Mouse (Mus musculus) left cerebral cortex, postnatal 36 days (tissue): ENCODE data around the gene Lrp10. TPM values are rescaled to one million over a fixed set of nuclear protein-coding genes. Genes with fewer than 3 reads are reported as not detected.

Source experiments
- DNase-seq, 2 experiments: peaks; one replicate each; pipeline ENCODE4 v3.0.0; 2021 to 2022; ENCODE audit warnings: low spot score in 2 of 2, mixed read lengths in 1 of 2
- intact Hi-C: fragments of 180-260 bp; cut with DNase I; formaldehyde crosslinking; loops from one replicate; pipeline ENCODE4 v1.15.1; 2025
- total RNA-seq, 2 experiments: library from RNA; stranded (reverse); gene quantifications; 2 replicates each; pipeline ENCODE4 v1.2.3; 2021

Lrp10 gene
- total RNA-seq, 2 experiments from 2014 or later: 24.1 to 24.4 TPM

GRCm38 (mm10) chr14:54499330-54499729 is 35.4 kb downstream of the Lrp10 start:
- DNase-seq: no peak
- intact Hi-C loops: loop anchor here (10.0 kb wide), 1 partner anchor 435 kb away; no protein-coding TSS in a partner anchor

DNA sequence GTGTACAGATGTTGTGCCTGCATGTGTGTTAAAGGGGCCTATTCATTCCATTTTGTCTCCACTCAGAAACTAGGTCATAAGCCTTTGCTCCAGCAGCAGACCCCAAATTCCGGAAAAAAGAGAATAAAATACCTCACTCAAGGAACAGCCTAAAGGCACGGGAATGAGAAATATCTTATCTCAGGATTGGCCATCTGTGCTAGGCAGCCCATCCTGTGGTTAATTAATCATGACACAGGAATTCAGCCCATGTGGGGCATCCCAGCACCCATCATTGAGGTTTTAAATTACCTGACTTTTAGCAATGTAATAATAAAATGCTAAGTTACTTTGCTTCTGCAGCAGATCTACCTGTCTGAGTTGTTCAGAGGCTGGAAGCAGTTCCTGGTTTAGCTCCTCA is 37.4 kb downstream of the Lrp10 start:
- intact Hi-C loops: no loop called here
- DNase-seq: no peak

DNA sequence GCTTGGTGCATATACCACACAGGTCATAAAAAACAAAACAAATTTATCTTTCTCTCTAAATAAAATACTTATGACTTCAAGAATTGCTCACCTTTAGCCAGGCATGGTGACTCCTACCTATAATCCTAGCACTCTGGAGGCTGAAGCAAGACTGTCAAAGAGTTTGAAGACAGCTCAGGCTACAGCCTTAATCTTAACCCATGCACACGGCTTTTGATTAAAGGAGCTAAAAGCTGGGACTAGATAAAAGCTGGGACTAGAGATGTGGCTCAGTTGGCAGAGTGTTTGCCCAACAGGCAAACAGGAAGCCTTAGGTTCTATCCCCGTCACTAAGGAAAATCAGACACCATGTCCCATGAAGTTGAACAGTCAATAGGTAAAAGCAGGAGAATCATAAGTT is 39.2 kb downstream of the Lrp10 start:
- intact Hi-C loops: no loop called here
- no peak for DNase-seq

DNA sequence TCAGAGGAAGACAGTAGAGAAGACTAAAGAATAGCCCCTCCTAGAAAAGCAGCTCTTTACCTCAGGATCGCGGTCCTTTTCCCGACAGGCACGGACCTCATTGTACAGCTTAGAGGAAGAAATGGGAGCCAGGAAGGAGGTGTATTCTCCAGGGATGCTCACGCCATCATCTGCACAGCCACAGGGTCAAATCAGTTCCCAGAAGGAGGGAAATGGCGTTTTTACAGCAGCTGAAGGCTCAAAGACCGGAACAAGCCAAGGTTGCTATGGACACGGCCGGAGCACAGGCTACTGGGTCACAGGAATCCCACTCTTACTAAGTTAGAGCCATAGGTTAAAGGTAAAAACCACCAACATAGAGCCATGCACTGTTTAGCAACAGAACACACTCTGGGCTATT is 45.8 kb downstream of the Lrp10 start:
- intact Hi-C loops: loop anchor here (10.0 kb wide), 1 partner anchor 45 kb away; the partner anchor contains the start of gene Lrp10
- DNase-seq: no peak

DNA sequence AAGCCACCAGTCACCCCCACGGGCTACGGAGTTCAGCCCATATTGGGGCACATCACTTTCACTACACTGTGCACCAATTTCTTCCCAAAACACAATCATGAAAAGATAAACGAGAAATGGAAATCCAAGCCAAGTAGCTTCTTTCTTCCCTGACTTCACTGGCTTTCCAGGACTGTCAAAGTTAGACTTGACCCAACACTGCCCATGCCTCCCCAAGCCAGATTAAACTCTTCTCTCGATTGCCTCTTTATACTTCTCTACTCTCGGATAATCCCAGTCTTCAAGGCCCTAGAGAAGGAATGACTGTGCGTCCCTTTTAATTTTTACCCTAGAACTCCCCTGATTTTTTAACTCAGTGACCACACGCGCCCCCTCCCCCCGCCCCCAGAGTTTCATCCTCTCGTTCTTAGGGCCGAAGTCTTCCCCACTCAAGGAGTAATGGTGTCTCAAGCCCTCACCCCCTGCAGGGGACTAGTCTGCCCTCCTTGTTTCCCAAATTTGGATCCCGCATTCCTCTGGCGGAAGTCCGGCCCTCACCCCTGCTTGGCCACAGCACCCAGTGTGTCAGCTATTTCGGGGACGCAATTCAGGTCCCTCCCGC is 52.9 kb downstream of the Lrp10 start:
- intact Hi-C loops: loop anchor here (10.0 kb wide), 1 partner anchor 52 kb away; the partner anchor contains the start of gene Lrp10
- no peak for DNase-seq

Other genes starting within 250 kb of the Lrp10 start
- gene Dad1, start 210.0 kb upstream of the Lrp10 start, total RNA-seq: 100 to 1,000 TPM; 114 to 126 TPM
- gene Abhd4, start 209.9 kb upstream of the Lrp10 start, total RNA-seq: 10 to 100 TPM; 45.9 to 53.4 TPM
- gene Olfr49, start 179.2 kb upstream of the Lrp10 start, total RNA-seq: not detected
- 10 to 100 TPM; 52.2 to 52.3 TPM for gene Oxa1l, start 103.3 kb upstream of the Lrp10 start, total RNA-seq
- 1 to 10 TPM; 1.9 TPM for gene Slc7a7, start 46.4 kb upstream of the Lrp10 start, total RNA-seq
- gene Mrpl52, start 37.2 kb upstream of the Lrp10 start, total RNA-seq: 10 to 100 TPM; 84.6 to 88.0 TPM
- gene Mmp14, start 32.5 kb upstream of the Lrp10 start, total RNA-seq: 10 to 100 TPM in 1 of 2 experiments, 1 to 10 TPM in 1; 7.2 to 10.8 TPM
- 1 to 10 TPM; 7.0 to 7.7 TPM for gene Rem2, start 12.0 kb downstream of the Lrp10 start, total RNA-seq
- 10 to 100 TPM; 47.7 to 58.0 TPM for gene Prmt5, start 53.4 kb downstream of the Lrp10 start, total RNA-seq
- 1 to 10 TPM; 1.6 to 4.7 TPM for gene Haus4, start 90.5 kb downstream of the Lrp10 start, total RNA-seq
- 1 to 10 TPM; 1.5 to 2.0 TPM for gene Ajuba, start 113.4 kb downstream of the Lrp10 start, total RNA-seq
- gene 4931414P19Rik, start 141.9 kb downstream of the Lrp10 start, total RNA-seq: 1 to 10 TPM; 6.6 to 8.4 TPM
- 100 to 1,000 TPM; 164 to 176 TPM for gene Psmb5, start 153.9 kb downstream of the Lrp10 start, total RNA-seq
- gene Psmb11, start 157.3 kb downstream of the Lrp10 start, total RNA-seq: under 1 TPM; 0.27 to 0.30 TPM
- not detected for gene Gm17606, start 176.8 kb downstream of the Lrp10 start, total RNA-seq
- 1 to 10 TPM; 7.0 to 9.6 TPM for gene Cdh24, start 177.2 kb downstream of the Lrp10 start, total RNA-seq
- 10 to 100 TPM; 22.6 to 23.1 TPM for gene 1700123O20Rik, start 222.1 kb downstream of the Lrp10 start, total RNA-seq
- 100 to 1,000 TPM; 126 to 237 TPM for gene Acin1, start 222.8 kb downstream of the Lrp10 start, total RNA-seq
- gene Gm29776, start 234.7 kb downstream of the Lrp10 start, total RNA-seq: not detected
- not detected for gene Cebpe, start 248.0 kb downstream of the Lrp10 start, total RNA-seq